Mouse (Mus musculus): ENCODE measurements around the gene Iqca. TPM values are rescaled to one million over a fixed set of nuclear protein-coding genes. Genes with fewer than 3 reads are reported as not detected.

The Iqca gene
- polyA plus RNA-seq, 1 experiment from 2014 or later, result not detected

DNA sequence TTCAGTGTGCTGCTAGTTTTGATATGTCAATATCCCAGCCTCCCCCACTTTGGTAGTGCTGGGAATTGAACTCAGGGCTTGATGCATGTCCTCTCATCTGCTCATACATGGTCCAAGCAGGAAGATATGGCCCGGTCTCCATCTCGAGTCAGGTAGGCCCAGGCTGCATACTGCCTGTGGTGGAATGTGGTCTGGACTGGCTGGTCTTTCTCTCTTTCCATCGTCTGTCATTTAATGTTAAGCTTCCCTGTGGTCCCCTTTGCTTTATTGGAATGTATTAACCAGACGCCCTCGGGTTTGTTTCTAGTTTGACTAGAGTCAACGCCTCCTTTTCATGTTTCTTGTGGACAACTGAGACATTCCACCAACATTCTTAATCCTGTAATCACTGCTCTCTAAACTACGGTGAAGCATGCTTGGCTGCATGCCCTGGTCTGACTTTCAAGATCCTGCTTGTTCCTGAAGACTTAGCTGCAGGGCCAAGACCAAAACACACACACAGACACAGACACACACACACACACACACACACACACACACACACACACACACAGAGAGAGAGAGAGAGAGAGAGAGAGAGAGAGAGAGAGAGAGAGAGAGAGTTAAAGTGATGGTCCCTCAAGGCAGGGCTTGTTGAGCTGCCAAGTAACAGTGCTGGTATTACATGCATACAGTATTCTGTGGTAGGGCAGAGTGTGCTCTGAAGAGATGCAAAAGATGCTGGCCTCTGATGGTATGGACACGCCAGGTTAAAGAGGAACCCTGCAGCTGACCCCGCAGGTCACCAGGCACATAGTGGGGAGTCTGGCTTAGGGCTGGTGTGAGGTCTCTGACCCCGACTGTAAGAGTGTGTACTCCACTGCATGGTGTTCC lies 52.6 kb downstream of the Iqca start:
- Histone ChIP-seq H3K27ac (ENCODE audit: low read depth, low read length) (no peak overlapping the region), H3K36me3 (ENCODE audit: control insufficient read depth, insufficient read depth, low read length) (no peaks in the 10 kb centered on the region)

DNA sequence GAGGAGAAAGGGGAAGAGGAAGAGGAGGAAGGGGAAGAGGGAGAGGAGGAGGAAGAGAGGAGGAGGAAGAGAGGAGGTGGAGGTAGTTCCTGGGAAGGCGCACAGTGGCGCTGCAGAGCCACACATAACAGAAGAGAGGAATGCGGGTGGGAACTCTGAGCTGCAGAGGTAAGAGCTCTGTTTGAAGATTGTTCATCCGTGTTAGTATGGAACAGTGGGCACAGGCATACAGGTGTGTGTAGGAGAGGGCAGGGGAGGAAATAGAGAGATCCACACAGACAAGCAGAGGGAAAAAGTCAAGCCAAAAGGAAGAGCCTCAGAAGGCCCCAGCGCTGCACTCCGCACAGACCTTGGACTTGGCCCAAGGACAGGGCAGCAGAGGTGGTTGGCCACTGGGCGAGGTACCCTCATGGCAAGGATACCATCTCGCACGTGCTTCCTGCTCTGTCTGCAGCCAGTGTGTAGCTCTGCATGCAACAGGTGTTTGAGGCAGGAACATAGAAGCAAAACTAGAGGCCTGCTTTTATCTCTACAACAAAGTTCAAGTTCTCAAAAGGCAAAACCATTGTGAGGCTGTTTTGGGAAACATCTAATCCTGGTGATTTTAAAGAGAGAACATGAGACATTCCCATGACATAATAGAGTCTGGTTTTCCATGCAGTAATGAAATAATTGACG lies 60.2 kb downstream of the Iqca start:
- Histone ChIP-seq H3K27ac (ENCODE audit: low read depth, low read length) (no peak overlapping the region), H3K27me3 (replicated peaks; ENCODE audit: control insufficient read depth, insufficient read depth, low read length) (no peaks in the 10 kb centered on the region), H3K4me2 (no peak overlapping the region), H3K4me1 (replicated peaks; ENCODE audit: control insufficient read depth, insufficient read depth, low read length) (no peaks in the 10 kb centered on the region), H3K9ac (ENCODE audit: low read depth, low read length) (no peak overlapping the region), H3K4me3 (ENCODE audit: low read depth, low read length) (no peak overlapping the region), H3K36me3 (ENCODE audit: control insufficient read depth, insufficient read depth, low read length) (no peaks in the 10 kb centered on the region), H3K9me3 (ENCODE audit: control insufficient read depth, low read length) (no peaks in the 10 kb centered on the region)
- ATAC-seq (replicated peaks; ENCODE audit: low FRiP score), result no peak
- no peak for DNase-seq (ENCODE audit: low spot score)
- 74% methylated on average over 10 of the region's 10 CpGs for WGBS

More for the DNA sequence above, 52.6 kb downstream of the Iqca start:
- Histone ChIP-seq H3K4me2 (no peak overlapping the region), H3K9me3 (ENCODE audit: control insufficient read depth, low read length) (no peaks in the 10 kb centered on the region), H3K27me3 (replicated peaks; ENCODE audit: control insufficient read depth, insufficient read depth, low read length) (no peaks in the 10 kb centered on the region), H3K9ac (ENCODE audit: low read depth, low read length) (no peak overlapping the region), H3K4me1 (replicated peaks; ENCODE audit: control insufficient read depth, insufficient read depth, low read length) (no peaks in the 10 kb centered on the region), H3K4me3 (ENCODE audit: low read depth, low read length) (no peak overlapping the region)
- ATAC-seq (replicated peaks; ENCODE audit: low FRiP score) (no peak), DNase-seq (ENCODE audit: low spot score) (no peak)
- 68% methylated on average over 10 of the region's 10 CpGs for WGBS

DNA sequence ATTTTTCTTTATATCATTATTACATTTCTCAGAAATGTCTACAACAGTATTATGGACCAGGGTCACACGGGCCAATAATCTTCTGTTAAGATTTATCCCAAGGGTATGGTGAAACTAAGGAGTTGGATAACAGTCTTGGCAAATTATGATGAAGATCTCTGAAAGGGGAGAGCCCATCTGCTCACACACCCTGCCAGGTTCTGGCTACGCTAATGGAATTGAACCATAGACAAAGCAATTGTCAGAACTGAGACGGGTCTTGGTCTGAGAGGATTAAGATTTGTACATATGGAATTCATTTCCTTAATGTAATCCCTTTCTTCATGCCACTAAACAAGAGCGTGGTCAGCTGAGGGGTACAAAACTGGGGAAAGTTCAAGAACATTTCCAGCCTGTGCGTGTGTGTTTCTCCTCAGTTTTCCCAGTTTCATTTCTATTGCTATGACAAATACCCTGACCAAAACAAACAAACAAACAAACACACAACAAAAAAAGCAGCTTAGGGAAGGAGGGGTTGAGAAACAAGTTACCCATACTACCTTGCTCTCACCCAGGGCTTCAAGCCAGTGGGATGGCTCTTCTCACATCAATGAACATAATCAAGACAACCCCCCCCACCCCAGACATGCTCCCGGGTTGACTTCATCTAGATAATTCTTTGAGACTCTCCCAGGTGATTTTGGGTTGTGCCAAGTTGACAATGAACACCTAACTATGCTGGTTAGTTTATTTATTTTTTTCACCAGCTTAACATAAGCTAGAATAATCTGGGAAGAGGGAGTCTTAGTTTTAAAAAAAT lies 64.8 kb downstream of the Iqca start:
- Histone ChIP-seq H3K4me2 (no peak overlapping the region), H3K27me3 (replicated peaks; ENCODE audit: control insufficient read depth, insufficient read depth, low read length) (no peaks in the 10 kb centered on the region), H3K27ac (ENCODE audit: low read depth, low read length) (no peak overlapping the region), H3K36me3 (ENCODE audit: control insufficient read depth, insufficient read depth, low read length) (no peaks in the 10 kb centered on the region), H3K4me3 (ENCODE audit: low read depth, low read length) (no peak overlapping the region), H3K9ac (ENCODE audit: low read depth, low read length) (no peak overlapping the region), H3K9me3 (ENCODE audit: control insufficient read depth, low read length) (no peaks in the 10 kb centered on the region), H3K4me1 (replicated peaks; ENCODE audit: control insufficient read depth, insufficient read depth, low read length) (no peaks in the 10 kb centered on the region)
- DNase-seq (ENCODE audit: low spot score), result no peak
- ATAC-seq (replicated peaks; ENCODE audit: low FRiP score), result no peak
- 78% methylated on average over 6 of the region's 6 CpGs for WGBS

DNA sequence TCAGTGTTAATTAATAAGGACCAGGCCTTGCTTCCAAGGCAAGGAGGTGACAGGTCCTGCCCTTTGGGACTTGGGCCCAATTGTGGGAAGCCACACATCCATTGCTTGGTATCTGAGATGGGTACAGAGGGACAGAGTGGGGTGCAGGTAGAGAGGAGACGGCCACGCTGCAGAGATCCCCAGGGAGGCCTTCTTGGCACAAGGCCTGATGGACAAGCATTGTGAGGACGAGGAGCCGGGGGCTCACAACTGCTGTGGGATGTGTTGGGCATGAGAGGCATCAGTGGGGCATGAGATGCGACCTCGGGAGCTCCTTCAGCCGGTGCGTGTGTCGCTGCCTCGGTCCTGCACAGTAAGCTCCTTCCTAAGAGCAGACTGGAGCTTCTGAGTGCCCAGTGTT lies 66.7 kb downstream of the Iqca start:
- WGBS, result 87% methylated on average over 10 of the region's 10 CpGs
- Histone ChIP-seq H3K27ac (ENCODE audit: low read depth, low read length) (no peak overlapping the region), H3K4me1 (replicated peaks; ENCODE audit: control insufficient read depth, insufficient read depth, low read length) (no peaks in the 10 kb centered on the region), H3K9me3 (ENCODE audit: control insufficient read depth, low read length) (no peaks in the 10 kb centered on the region), H3K36me3 (ENCODE audit: control insufficient read depth, insufficient read depth, low read length) (no peaks in the 10 kb centered on the region), H3K27me3 (replicated peaks; ENCODE audit: control insufficient read depth, insufficient read depth, low read length) (no peaks in the 10 kb centered on the region), H3K4me3 (ENCODE audit: low read depth, low read length) (no peak overlapping the region), H3K9ac (ENCODE audit: low read depth, low read length) (no peak overlapping the region), H3K4me2 (no peak overlapping the region)
- DNase-seq (ENCODE audit: low spot score), result no peak
- ATAC-seq (replicated peaks; ENCODE audit: low FRiP score), result no peak

DNA sequence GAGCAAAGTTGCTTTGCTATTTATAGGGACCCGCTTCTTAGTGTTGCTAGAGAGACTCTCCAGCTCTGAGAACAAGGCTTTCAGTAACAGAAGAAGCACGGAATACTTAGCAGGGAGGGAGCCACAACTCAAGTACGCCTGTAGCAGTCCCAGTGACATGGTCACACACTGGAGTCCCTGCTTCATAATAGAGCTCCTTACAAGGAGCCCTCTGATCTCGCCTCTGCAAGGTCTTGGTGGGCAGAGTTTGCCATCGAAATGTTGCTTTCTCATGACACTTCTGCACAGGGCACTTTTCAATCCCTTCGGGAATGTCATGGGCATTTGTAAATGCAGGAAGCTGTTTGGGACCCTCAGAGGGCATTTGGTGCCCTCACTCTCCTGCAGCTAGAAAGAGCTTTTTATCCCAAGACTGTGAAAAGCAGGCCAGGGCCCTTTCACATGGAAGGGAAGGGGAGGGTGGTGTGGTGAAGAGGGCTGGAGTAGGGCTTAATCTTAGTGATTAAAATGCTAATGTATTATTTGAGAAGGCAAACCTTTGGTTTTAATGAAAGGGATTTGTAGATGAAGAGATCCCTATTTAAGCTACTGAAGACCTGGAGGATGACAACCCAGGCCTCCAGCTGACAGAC lies 67.6 kb downstream of the Iqca start:
- no peak overlapping the region for H3K4me3 ChIP-seq (ENCODE audit: low read depth, low read length)
- H3K4me2 ChIP-seq, result no peak overlapping the region
- H3K36me3 ChIP-seq (ENCODE audit: control insufficient read depth, insufficient read depth, low read length), result no peaks in the 10 kb centered on the region
- no peaks in the 10 kb centered on the region for H3K9me3 ChIP-seq (ENCODE audit: control insufficient read depth, low read length)
- no peak overlapping the region for H3K9ac ChIP-seq (ENCODE audit: low read depth, low read length)
- H3K27ac ChIP-seq (ENCODE audit: low read depth, low read length), result no peak overlapping the region
- ATAC-seq (replicated peaks; ENCODE audit: low FRiP score) (no peak), DNase-seq (ENCODE audit: low spot score) (no peak)
- 61% methylated on average over 6 of the region's 6 CpGs for WGBS
- no peaks in the 10 kb centered on the region for H3K27me3 ChIP-seq (replicated peaks; ENCODE audit: control insufficient read depth, insufficient read depth, low read length)
- H3K4me1 ChIP-seq (replicated peaks; ENCODE audit: control insufficient read depth, insufficient read depth, low read length), result no peaks in the 10 kb centered on the region

DNA sequence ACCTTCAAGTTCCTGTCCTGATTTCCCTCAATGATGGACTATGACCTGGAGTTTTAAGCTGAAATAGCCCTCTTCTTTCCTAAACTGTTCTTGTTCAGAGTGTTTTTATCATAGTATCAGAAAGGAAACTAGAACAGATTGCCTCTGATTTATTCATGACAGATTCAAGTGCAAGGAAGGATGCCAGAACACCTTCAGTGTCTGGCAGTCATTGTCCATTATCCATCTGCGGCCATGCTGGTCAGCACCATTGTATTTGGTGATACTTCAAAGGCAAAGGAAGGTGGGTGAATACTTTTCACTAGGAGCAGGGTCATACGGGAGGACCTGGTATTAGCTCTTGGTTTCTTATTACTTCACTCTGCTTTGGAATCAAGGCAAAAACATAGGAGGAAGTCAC lies 76.9 kb downstream of the Iqca start:
- H3K9me3 ChIP-seq (ENCODE audit: control insufficient read depth, low read length), result no peaks in the 10 kb centered on the region
- H3K36me3 ChIP-seq (ENCODE audit: control insufficient read depth, insufficient read depth, low read length), result no peaks in the 10 kb centered on the region
- WGBS, result 85% methylated on average over 2 of the region's 2 CpGs
- H3K27ac ChIP-seq (ENCODE audit: low read depth, low read length), result no peak overlapping the region
- H3K4me1 ChIP-seq (replicated peaks; ENCODE audit: control insufficient read depth, insufficient read depth, low read length), result no peaks in the 10 kb centered on the region
- no peak overlapping the region for H3K4me3 ChIP-seq (ENCODE audit: low read depth, low read length)
- no peak overlapping the region for H3K4me2 ChIP-seq
- H3K9ac ChIP-seq (ENCODE audit: low read depth, low read length), result no peak overlapping the region
- no peak for ATAC-seq (replicated peaks; ENCODE audit: low FRiP score)
- no peak for DNase-seq (ENCODE audit: low spot score)
- no peaks in the 10 kb centered on the region for H3K27me3 ChIP-seq (replicated peaks; ENCODE audit: control insufficient read depth, insufficient read depth, low read length)

DNA sequence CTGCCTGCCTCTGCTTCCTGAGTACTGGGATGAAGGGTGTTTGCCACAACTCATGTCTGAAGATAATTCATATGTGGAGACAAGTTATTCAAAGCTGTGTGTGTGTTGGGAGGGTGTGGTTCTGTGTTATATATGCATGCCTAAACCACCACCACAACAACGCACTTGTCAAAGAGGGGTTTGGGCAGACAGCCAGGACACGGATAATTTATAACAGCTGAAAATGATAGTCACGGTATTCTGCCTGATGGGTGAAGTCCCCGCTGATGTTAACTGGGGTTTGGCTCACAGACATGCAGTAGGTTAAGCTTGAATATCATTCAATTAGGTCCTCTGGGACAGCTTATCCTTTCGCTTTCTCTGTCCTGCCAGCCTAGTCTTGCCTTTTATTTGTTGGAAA lies 78.4 kb downstream of the Iqca start:
- no peaks in the 10 kb centered on the region for H3K27me3 ChIP-seq (replicated peaks; ENCODE audit: control insufficient read depth, insufficient read depth, low read length)
- H3K36me3 ChIP-seq (ENCODE audit: control insufficient read depth, insufficient read depth, low read length), result no peaks in the 10 kb centered on the region
- 79% methylated on average over 5 of the region's 5 CpGs for WGBS
- H3K4me3 ChIP-seq (ENCODE audit: low read depth, low read length), result no peak overlapping the region
- ATAC-seq (replicated peaks; ENCODE audit: low FRiP score) (no peak), DNase-seq (ENCODE audit: low spot score) (no peak)
- H3K9ac ChIP-seq (ENCODE audit: low read depth, low read length), result no peak overlapping the region
- no peak overlapping the region for H3K27ac ChIP-seq (ENCODE audit: low read depth, low read length)
- no peak overlapping the region for H3K4me2 ChIP-seq
- no peaks in the 10 kb centered on the region for H3K4me1 ChIP-seq (replicated peaks; ENCODE audit: control insufficient read depth, insufficient read depth, low read length)
- no peaks in the 10 kb centered on the region for H3K9me3 ChIP-seq (ENCODE audit: control insufficient read depth, low read length)

DNA sequence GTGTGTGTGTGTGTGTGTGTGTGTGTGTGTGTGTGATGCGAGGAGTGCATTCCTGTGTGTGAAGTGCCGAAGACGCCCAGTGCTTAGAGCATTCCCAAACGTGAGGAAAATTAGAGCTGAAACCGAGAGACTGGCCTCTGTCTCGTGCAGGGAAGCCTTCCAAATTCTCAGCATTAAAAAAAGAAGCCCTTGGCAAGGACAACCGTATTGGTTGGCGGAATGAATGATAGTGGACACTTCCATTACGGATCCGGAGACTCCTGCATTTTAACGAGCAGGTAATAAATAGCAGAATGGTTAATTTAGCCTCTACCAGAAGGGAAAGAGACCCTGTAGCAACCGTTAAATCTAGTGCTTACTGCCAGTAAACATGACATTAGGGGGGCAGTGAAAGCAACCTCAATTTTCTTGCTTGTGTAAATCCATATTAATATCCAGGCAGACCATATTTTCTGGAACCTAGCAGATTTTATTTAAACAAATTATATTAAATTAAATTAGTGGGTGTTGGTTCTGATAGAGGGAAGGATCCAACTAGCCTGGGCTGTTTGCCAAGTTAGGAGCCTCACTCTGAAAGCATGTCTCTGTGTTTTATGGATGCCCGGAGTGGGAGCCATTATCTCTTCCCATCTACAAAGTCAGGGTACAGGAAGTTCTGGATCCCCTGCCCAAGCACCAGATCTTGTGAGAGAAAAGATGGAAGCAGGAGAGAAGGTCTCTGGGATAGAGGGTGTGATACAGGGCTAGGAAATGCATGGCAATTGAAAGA lies 81.2 kb downstream of the Iqca start:
- WGBS, result 80% methylated on average over 13 of the region's 13 CpGs
- Histone ChIP-seq H3K27me3 (replicated peaks; ENCODE audit: control insufficient read depth, insufficient read depth, low read length) (no peaks in the 10 kb centered on the region), H3K4me1 (replicated peaks; ENCODE audit: control insufficient read depth, insufficient read depth, low read length) (no peaks in the 10 kb centered on the region), H3K36me3 (ENCODE audit: control insufficient read depth, insufficient read depth, low read length) (no peaks in the 10 kb centered on the region), H3K4me3 (ENCODE audit: low read depth, low read length) (no peak overlapping the region), H3K9ac (ENCODE audit: low read depth, low read length) (no peak overlapping the region), H3K4me2 (no peak overlapping the region), H3K9me3 (ENCODE audit: control insufficient read depth, low read length) (no peaks in the 10 kb centered on the region), H3K27ac (ENCODE audit: low read depth, low read length) (no peak overlapping the region)
- ATAC-seq (replicated peaks; ENCODE audit: low FRiP score), result no peak
- DNase-seq (ENCODE audit: low spot score), result no peak

Data from liver, embryonic 11.5 days (tissue).